Mouse (Mus musculus) heart, embryonic 13.5 days (tissue): ENCODE results near the gene Zfp366. TPM values are rescaled to one million over a fixed set of nuclear protein-coding genes. Genes with fewer than 3 reads are reported as not detected.

ENCODE experiments used
- ATAC-seq: fragments of 200-750 bp; cut with Nextera tagmentation; 2 replicates; pipeline ENCODE4 v1.8.0; 2017; ENCODE audit warnings: moderate TSS enrichment; ENCODE audit not compliant: insufficient number of reproducible peaks, low FRiP score, low TSS enrichment; ENCODE audit errors: extremely low read depth
- H3K27ac ChIP-seq: fragments of 300-500 bp; sonication (generic); replicated peaks from 2 replicates; pipeline ENCODE4 v1.5.1; 2015; ENCODE audit warnings: moderate library complexity, mild to moderate bottlenecking, inconsistent platforms
- H3K27me3 ChIP-seq: fragments of 300-500 bp; sonication (generic); replicated peaks from 2 replicates; pipeline ENCODE4 v1.6.1; 2015; ENCODE audit warnings: mild to moderate bottlenecking, inconsistent platforms
- H3K36me3 ChIP-seq: fragments of 300-500 bp; sonication (generic); 2 replicates; pipeline ENCODE4 v1.6.1; 2015; ENCODE audit warnings: mild to moderate bottlenecking, inconsistent platforms
- H3K4me1 ChIP-seq: fragments of 300-500 bp; sonication (generic); 2 replicates; pipeline ENCODE4 v1.6.1; 2015; ENCODE audit warnings: inconsistent platforms
- H3K4me2 ChIP-seq: fragments of 300-500 bp; sonication (generic); 2 replicates; pipeline ENCODE4 v1.6.1; 2015; ENCODE audit warnings: inconsistent platforms, mild to moderate bottlenecking, moderate library complexity
- H3K4me3 ChIP-seq: fragments of 300-500 bp; sonication (generic); 2 replicates; pipeline ENCODE4 v1.5.1; 2015; ENCODE audit warnings: moderate library complexity, mild to moderate bottlenecking, inconsistent platforms
- H3K9ac ChIP-seq: fragments of 300-500 bp; sonication (generic); 2 replicates; pipeline ENCODE4 v1.6.1; 2015; ENCODE audit warnings: inconsistent platforms, mild to moderate bottlenecking, moderate library complexity
- H3K9me3 ChIP-seq: fragments of 300-500 bp; sonication (generic); 2 replicates; pipeline ENCODE4 v1.6.1; 2016; ENCODE audit warnings: inconsistent platforms
- WGBS: fragments of 180-500 bp; shearing (Covaris S2); methylation state at CpG from one replicate; pipeline ENCODE4 v1.1.7; 2015; ENCODE audit warnings: mixed read lengths; 5-methylcytosine and 5-hydroxymethylcytosine counted together
- polyA plus RNA-seq: library from polyadenylated mRNA; unstranded; fragments of >200 nt; fragmentation: Nextera tagmentation; extraction: Ambion mirVana; gene quantifications from 2 replicates; pipeline ENCODE4 v1.2.1, GENCODE M21; 2015

The Zfp366 gene
- polyA plus RNA-seq, 1 experiment from 2014 or later = 0.25 TPM

- no peaks in the 10 kb centered on the region for H3K27me3 ChIP-seq
- peaks cover 14% of the 10 kb centered on the region for H3K4me1 ChIP-seq
- no peak overlapping the region for H3K27ac ChIP-seq
- H3K4me2 ChIP-seq = no peak overlapping the region
- no peak overlapping the region for H3K9ac ChIP-seq
- H3K4me3 ChIP-seq = no peak overlapping the region
- ATAC-seq = no peak
- no peaks in the 10 kb centered on the region for H3K36me3 ChIP-seq
- H3K9me3 ChIP-seq = no peaks in the 10 kb centered on the region
- WGBS = 87% methylated on average over 2 of the region's 2 CpGs
These were observed 31.4 kb downstream of the Zfp366 start for GRCm38 (mm10) chr13:99216005-99216404.

- no peaks in the 10 kb centered on the region for H3K36me3 ChIP-seq
- no peaks in the 10 kb centered on the region for H3K27me3 ChIP-seq
- WGBS = 25% methylated on average over 4 of the region's 4 CpGs
- peaks cover 10% of the 10 kb centered on the region for H3K4me1 ChIP-seq
- no peak overlapping the region for H3K9ac ChIP-seq
- H3K4me3 ChIP-seq = no peak overlapping the region
- H3K9me3 ChIP-seq = no peaks in the 10 kb centered on the region
- H3K4me2 ChIP-seq = no peak overlapping the region
- H3K27ac ChIP-seq = peak overlapping the region; percentile 36; the same call in 1 of the 2 replicates
- ATAC-seq = no peak
These were observed 33.4 kb downstream of the Zfp366 start for GRCm38 (mm10) chr13:99217984-99218383.

- 82% methylated on average over 4 of the region's 4 CpGs for WGBS
- H3K4me3 ChIP-seq = no peak overlapping the region
- no peaks in the 10 kb centered on the region for H3K9me3 ChIP-seq
- no peak overlapping the region for H3K27ac ChIP-seq
- H3K4me2 ChIP-seq = no peak overlapping the region
- ATAC-seq = no peak
- no peaks in the 10 kb centered on the region for H3K27me3 ChIP-seq
- peaks cover 4% of the 10 kb centered on the region for H3K4me1 ChIP-seq
- no peaks in the 10 kb centered on the region for H3K36me3 ChIP-seq
- no peak overlapping the region for H3K9ac ChIP-seq
These were observed 35.0 kb downstream of the Zfp366 start for GRCm38 (mm10) chr13:99219586-99219985.

GRCm38 (mm10) chr13:99221996-99222395 lies 37.4 kb downstream of the Zfp366 start:
- Histone ChIP-seq H3K4me2 (no peak overlapping the region), H3K36me3 (no peaks in the 10 kb centered on the region), H3K4me3 (no peak overlapping the region), H3K9ac (no peak overlapping the region), H3K9me3 (no peaks in the 10 kb centered on the region), H3K27me3 (no peaks in the 10 kb centered on the region), H3K4me1 (peaks cover 25% of the 10 kb centered on the region), H3K27ac (no peak overlapping the region)
- no peak for ATAC-seq
- WGBS = 88% methylated on average over 3 of the region's 3 CpGs

GRCm38 (mm10) chr13:99222476-99222875 lies 37.9 kb downstream of the Zfp366 start:
- Histone ChIP-seq H3K4me2 (no peak overlapping the region), H3K36me3 (no peaks in the 10 kb centered on the region), H3K4me3 (no peak overlapping the region), H3K9ac (no peak overlapping the region), H3K9me3 (no peaks in the 10 kb centered on the region), H3K4me1 (peaks cover 30% of the 10 kb centered on the region), H3K27ac (no peak overlapping the region), H3K27me3 (no peaks in the 10 kb centered on the region)
- no peak for ATAC-seq
- 86% methylated on average over 5 of the region's 5 CpGs for whole genome bisulfite sequencing

GRCm38 (mm10) chr13:99223321-99223884 lies 38.8 kb downstream of the Zfp366 start:
- WGBS = 82% methylated on average over 8 of the region's 8 CpGs
- Histone ChIP-seq H3K4me3 (no peak overlapping the region), H3K9me3 (no peaks in the 10 kb centered on the region), H3K4me2 (no peak overlapping the region), H3K4me1 (peaks cover 34% of the 10 kb centered on the region), H3K27me3 (no peaks in the 10 kb centered on the region), H3K9ac (no peak overlapping the region), H3K36me3 (no peaks in the 10 kb centered on the region), H3K27ac (no peak overlapping the region)
- no peak for ATAC-seq

- Histone ChIP-seq H3K9me3 (no peaks in the 10 kb centered on the region), H3K9ac (no peak overlapping the region), H3K4me2 (no peak overlapping the region), H3K36me3 (no peaks in the 10 kb centered on the region), H3K4me1 (peaks cover 34% of the 10 kb centered on the region), H3K4me3 (no peak overlapping the region), H3K27me3 (no peaks in the 10 kb centered on the region), H3K27ac (no peak overlapping the region)
- no peak for ATAC-seq
- 87% methylated on average over 8 of the region's 8 CpGs for WGBS
These were observed 39.3 kb downstream of the Zfp366 start for GRCm38 (mm10) chr13:99223917-99224316.

GRCm38 (mm10) chr13:99225374-99226240 lies 41.0 kb downstream of the Zfp366 start:
- H3K4me1 ChIP-seq = peaks cover 50% of the 10 kb centered on the region
- H3K9me3 ChIP-seq = no peaks in the 10 kb centered on the region
- ATAC-seq = no peak
- H3K36me3 ChIP-seq = no peaks in the 10 kb centered on the region
- H3K4me2 ChIP-seq = no peak overlapping the region
- no peak overlapping the region for H3K9ac ChIP-seq
- H3K27ac ChIP-seq = peak overlapping the region; percentile 78
- H3K4me3 ChIP-seq = no peak overlapping the region
- WGBS = 53% methylated on average over 10 of the region's 10 CpGs
- H3K27me3 ChIP-seq = no peaks in the 10 kb centered on the region

GRCm38 (mm10) chr13:99226809-99227208 lies 42.2 kb downstream of the Zfp366 start:
- Histone ChIP-seq H3K27ac (peak overlapping the region; percentile 64), H3K9me3 (no peaks in the 10 kb centered on the region), H3K36me3 (no peaks in the 10 kb centered on the region), H3K4me3 (no peak overlapping the region), H3K27me3 (no peaks in the 10 kb centered on the region), H3K4me1 (peaks cover 56% of the 10 kb centered on the region), H3K9ac (no peak overlapping the region), H3K4me2 (no peak overlapping the region)
- 61% methylated on average over 3 of the region's 3 CpGs for WGBS
- no peak for ATAC-seq

GRCm38 (mm10) chr13:99227456-99228250 lies 43.0 kb downstream of the Zfp366 start:
- Histone ChIP-seq H3K9ac (no peak overlapping the region), H3K4me3 (no peak overlapping the region), H3K27ac (peak overlapping the region; percentile 64), H3K36me3 (no peaks in the 10 kb centered on the region), H3K4me1 (peaks cover 56% of the 10 kb centered on the region), H3K4me2 (no peak overlapping the region), H3K9me3 (no peaks in the 10 kb centered on the region), H3K27me3 (no peaks in the 10 kb centered on the region)
- WGBS = 47% methylated on average over 16 of the region's 16 CpGs
- no peak for ATAC-seq

- 89% methylated on average over 35 of the region's 35 CpGs for WGBS
- H3K9ac ChIP-seq = no peak overlapping the region
- no peak overlapping the region for H3K4me3 ChIP-seq
- no peaks in the 10 kb centered on the region for H3K9me3 ChIP-seq
- no peak overlapping the region for H3K4me2 ChIP-seq
- 0 out of 2 replicates have a peak overlapping the region, but pooled peaks have one; percentile 15 for H3K27ac ChIP-seq
- H3K4me1 ChIP-seq = peaks cover 56% of the 10 kb centered on the region
- H3K36me3 ChIP-seq = no peaks in the 10 kb centered on the region
- no peaks in the 10 kb centered on the region for H3K27me3 ChIP-seq
- ATAC-seq = no peak
These were observed 44.4 kb downstream of the Zfp366 start for GRCm38 (mm10) chr13:99228821-99229570.
